Mouse (Mus musculus) liver, embryonic 14.5 days (tissue): ENCODE measurements around the gene Gng7. TPM values are rescaled to one million over a fixed set of nuclear protein-coding genes. Genes with fewer than 3 reads are reported as not detected.
"Not testable (repeated sequence)": the region's sequence is repeated elsewhere in the genome, so short reads cannot be mapped to it uniquely, and the experiment has no call there.

Experiments
- ATAC-seq: fragments of 200-750 bp; cut with Nextera tagmentation; 2 replicates; pipeline ENCODE4 v1.8.0; 2017; ENCODE audit warnings: moderate number of reproducible peaks, mild to moderate bottlenecking, moderate library complexity; ENCODE audit not compliant: insufficient read depth
- DNase-seq, 3 experiments: peaks; one replicate each; pipeline ENCODE4 v3.0.0-alpha.2; 2012 to 2013; ENCODE audit warnings: low read depth in 3 of 3, low spot score in 3 of 3
- H3K27ac ChIP-seq: fragments of 300-500 bp; sonication (generic); 2 replicates; pipeline ENCODE4 v1.5.1; 2014; ENCODE audit warnings: moderate library complexity, mild to moderate bottlenecking, control low read depth, inconsistent platforms
- H3K27me3 ChIP-seq: fragments of 300-500 bp; sonication (generic); 2 replicates; pipeline ENCODE4 v1.6.1; 2014; ENCODE audit warnings: mild to moderate bottlenecking, low read length, moderate library complexity; ENCODE audit not compliant: control insufficient read depth, insufficient read depth
- H3K36me3 ChIP-seq: fragments of 300-500 bp; sonication (generic); replicated peaks from 2 replicates; pipeline ENCODE4 v1.6.1; 2014; ENCODE audit warnings: low read depth; ENCODE audit not compliant: control insufficient read depth, insufficient read depth
- H3K4me1 ChIP-seq, 2 experiments: fragments of 200-500 bp in 1 of 2; fragments of 300-500 bp in 1 of 2; sonication (generic) in 1 of 2; replicated peaks; 2 replicates each; pipeline ENCODE4 v1.6.1; 2012 to 2014; ENCODE audit warnings: antibody characterized with exemption in 1 of 2, inconsistent platforms in 1 of 2, low read length in 1 of 2; ENCODE audit not compliant: control insufficient read depth in 2 of 2, insufficient read depth in 2 of 2
- H3K4me2 ChIP-seq: fragments of 300-500 bp; sonication (generic); 2 replicates; pipeline ENCODE4 v1.6.1; 2014; ENCODE audit warnings: low read depth, mild to moderate bottlenecking, control low read depth, moderate library complexity
- H3K4me3 ChIP-seq, 2 experiments: fragments of 200-500 bp in 1 of 2; fragments of 300-500 bp in 1 of 2; sonication (generic) in 1 of 2; 2 replicates each; pipeline ENCODE4 v1.5.1; 2012 to 2014; ENCODE audit warnings: low read depth in 2 of 2, low read length in 2 of 2, mild to moderate bottlenecking in 2 of 2, control low read depth in 1 of 2, inconsistent platforms in 1 of 2, moderate library complexity in 1 of 2; ENCODE audit not compliant: insufficient read depth in 1 of 2
- H3K9ac ChIP-seq: fragments of 300-500 bp; sonication (generic); replicated peaks from 2 replicates; pipeline ENCODE4 v1.6.1; 2014; ENCODE audit warnings: mild to moderate bottlenecking, control low read depth, moderate library complexity
- H3K9me3 ChIP-seq: fragments of 300-500 bp; sonication (generic); 2 replicates; pipeline ENCODE4 v1.6.1; 2016; ENCODE audit warnings: low read length, mixed read lengths; ENCODE audit not compliant: control insufficient read depth
- CTCF ChIP-seq: IDR thresholded peaks from 2 replicates; pipeline ENCODE4 v1.5.1; 2016; ENCODE audit warnings: antibody characterized with exemption, low read depth, control low read depth
- EP300 ChIP-seq: IDR thresholded peaks from 2 replicates; pipeline ENCODE4 v1.6.1; 2016; ENCODE audit warnings: antibody characterized with exemption, low read depth
- WGBS: fragments of 180-500 bp; shearing (Covaris S2); extraction: QIAGEN DNeasy Blood & Tissue Kit; methylation state at CpG from one replicate; pipeline ENCODE4 v1.1.7; 2014; ENCODE audit not compliant: insufficient replicate concordance; 5-methylcytosine and 5-hydroxymethylcytosine counted together
- polyA plus RNA-seq, 2 experiments: library from polyadenylated mRNA; depleted of rRNA in 1 of 2; stranded (reverse) in 1 of 2; unstranded in 1 of 2; fragments of >200 nt; fragmentation: Nextera tagmentation in 1 of 2; extraction: Ambion mirVana in 1 of 2; gene quantifications; 2 replicates each; pipeline versions ENCODE4 v1.2.1 to v1.2.3; 2012 to 2014

Gng7 gene
- polyA plus RNA-seq, 2 experiments = 0.23 to 0.25 TPM

GRCm38 (mm10) chr10:80991007-80991406 is 23.7 kb downstream of the Gng7 start:
- no peak for ATAC-seq
- Histone ChIP-seq H3K9me3 (no peaks in the 10 kb centered on the region), H3K4me2 (no peak overlapping the region), H3K9ac (no peak overlapping the region), H3K4me3 (no peak overlapping the region), H3K27me3 (peaks cover 5% of the 10 kb centered on the region), H3K4me1 (no peaks in the 10 kb centered on the region), H3K36me3 (no peaks in the 10 kb centered on the region), H3K27ac (no peak overlapping the region)
- WGBS = 4% methylated on average over 3 of the region's 3 CpGs
- TF ChIP-seq CTCF (peak; percentile 44; the same call in 1 of the 2 replicates), EP300 (no peak)
- DNase-seq = no peak

GRCm38 (mm10) chr10:80990406-80990805 is 24.3 kb downstream of the Gng7 start:
- Histone ChIP-seq H3K4me1 (no peaks in the 10 kb centered on the region), H3K4me3 (no peak overlapping the region), H3K27ac (no peak overlapping the region), H3K9ac (no peak overlapping the region), H3K4me2 (no peak overlapping the region), H3K27me3 (peaks cover 11% of the 10 kb centered on the region), H3K36me3 (no peaks in the 10 kb centered on the region), H3K9me3 (no peaks in the 10 kb centered on the region)
- no peak for TF ChIP-seq CTCF
- TF ChIP-seq EP300 = no peak
- ATAC-seq (no peak), DNase-seq (no peak)
- WGBS = 57% methylated on average over 7 of the region's 7 CpGs

GRCm38 (mm10) chr10:80989854-80990253 is 24.9 kb downstream of the Gng7 start:
- H3K27me3 ChIP-seq = peaks cover 15% of the 10 kb centered on the region

GRCm38 (mm10) chr10:80989446-80989845 is 25.3 kb downstream of the Gng7 start:
- ATAC-seq (no peak), DNase-seq (no peak)
- TF ChIP-seq CTCF (no peak), EP300 (no peak)
- 43% methylated on average over 6 of the region's 6 CpGs for WGBS
- no peaks in the 10 kb centered on the region for H3K36me3 ChIP-seq
- H3K4me1 ChIP-seq = no peaks in the 10 kb centered on the region
- H3K4me3 ChIP-seq = no peak overlapping the region
- peaks cover 15% of the 10 kb centered on the region for H3K27me3 ChIP-seq
- no peak overlapping the region for H3K4me2 ChIP-seq
- no peak overlapping the region for H3K27ac ChIP-seq
- H3K9ac ChIP-seq = no peak overlapping the region
- H3K9me3 ChIP-seq = no peaks in the 10 kb centered on the region

More at GRCm38 (mm10) chr10:80989854-80990253, 24.9 kb downstream of the Gng7 start:
- not testable (repeated sequence) for DNase-seq, H3K4me1 ChIP-seq, H3K4me2 ChIP-seq, H3K36me3 ChIP-seq, H3K27ac ChIP-seq, H3K4me3 ChIP-seq, ATAC-seq, H3K9me3 ChIP-seq, H3K9ac ChIP-seq
- 37% methylated on average over 4 of the region's 4 CpGs for WGBS

- ATAC-seq (peak; percentile 60), DNase-seq (peak in 2 of 3 experiments; percentile 45 to 47)
- Histone ChIP-seq H3K36me3 (no peaks in the 10 kb centered on the region), H3K9ac (no peak overlapping the region), H3K27ac (no peak overlapping the region), H3K4me2 (no peak overlapping the region), H3K4me3 (no peak overlapping the region), H3K9me3 (no peaks in the 10 kb centered on the region), H3K27me3 (peaks cover 15% of the 10 kb centered on the region), H3K4me1 (no peaks in the 10 kb centered on the region)
- WGBS = 12% methylated on average over 10 of the region's 10 CpGs
- no peak for TF ChIP-seq EP300
- peak; percentile 98 for TF ChIP-seq CTCF
These were observed 26.9 kb downstream of the Gng7 start for GRCm38 (mm10) chr10:80987709-80988441.
